Mouse (Mus musculus) limb, embryonic 14.5 days (tissue): ENCODE data around the gene Prss29. TPM values are rescaled to one million over a fixed set of nuclear protein-coding genes. Genes with fewer than 3 reads are reported as not detected.
A peak's percentile ranks its signal among the peaks of the same experiment; 100 is the strongest.

Experiments used
- ATAC-seq: fragments of 200-750 bp; cut with Nextera tagmentation; 2 replicates; pipeline ENCODE4 v1.8.0; 2017; ENCODE audit warnings: low read depth, moderate number of reproducible peaks, moderate TSS enrichment; ENCODE audit not compliant: low FRiP score
- DNase-seq: peaks from one replicate; pipeline ENCODE4 v3.0.0-alpha.2; 2015; ENCODE audit warnings: low spot score
- H3K27ac ChIP-seq: fragments of 300-500 bp; sonication (generic); replicated peaks from 2 replicates; pipeline ENCODE4 v1.5.1; 2014; ENCODE audit warnings: low read depth, mild to moderate bottlenecking, low read length, moderate library complexity, mixed read lengths
- H3K27me3 ChIP-seq: fragments of 300-500 bp; sonication (generic); 2 replicates; pipeline ENCODE4 v1.6.1; 2014; ENCODE audit warnings: low read length, mixed read lengths; ENCODE audit not compliant: control insufficient read depth, insufficient read depth
- H3K36me3 ChIP-seq: fragments of 300-500 bp; sonication (generic); 2 replicates; pipeline ENCODE4 v1.6.1; 2014; ENCODE audit warnings: mild to moderate bottlenecking, low read length, moderate library complexity, mixed read lengths; ENCODE audit not compliant: control insufficient read depth, insufficient read depth
- H3K4me1 ChIP-seq: fragments of 300-500 bp; sonication (generic); 2 replicates; pipeline ENCODE4 v1.6.1; 2014; ENCODE audit warnings: antibody characterized with exemption, low read length, mixed read lengths; ENCODE audit not compliant: control insufficient read depth, insufficient read depth
- H3K4me2 ChIP-seq: fragments of 300-500 bp; sonication (generic); replicated peaks from 2 replicates; pipeline ENCODE4 v1.6.1; 2014; ENCODE audit warnings: low read depth, mild to moderate bottlenecking, low read length, moderate library complexity; ENCODE audit not compliant: severe bottlenecking
- H3K4me3 ChIP-seq: fragments of 300-500 bp; sonication (generic); replicated peaks from 2 replicates; pipeline ENCODE4 v1.5.1; 2014; ENCODE audit warnings: low read length
- H3K9ac ChIP-seq: fragments of 300-500 bp; sonication (generic); 2 replicates; pipeline ENCODE4 v1.6.1; 2014; ENCODE audit warnings: mild to moderate bottlenecking, low read depth, low read length, moderate library complexity; ENCODE audit not compliant: severe bottlenecking
- H3K9me3 ChIP-seq: fragments of 300-500 bp; sonication (generic); 2 replicates; pipeline ENCODE4 v1.6.1; 2016; ENCODE audit warnings: low read length; ENCODE audit not compliant: control insufficient read depth
- POLR2A ChIP-seq: fragments of 200-500 bp; IDR thresholded peaks from 2 replicates; pipeline ENCODE4 v1.8.0; 2012; ENCODE audit warnings: inconsistent platforms, mild to moderate bottlenecking, moderate library complexity, borderline replicate concordance; ENCODE audit not compliant: insufficient read depth, insufficient read length; ENCODE audit errors: extremely low read depth
- WGBS: fragments of 180-500 bp; shearing (Covaris S2); extraction: QIAGEN DNeasy Blood & Tissue Kit; methylation state at CpG from one replicate; pipeline ENCODE4 v1.1.7; 2014; 5-methylcytosine and 5-hydroxymethylcytosine counted together
- polyA plus RNA-seq, 2 experiments: library from polyadenylated mRNA; depleted of rRNA in 1 of 2; stranded (reverse) in 1 of 2; unstranded in 1 of 2; fragments of >200 nt; fragmentation: Nextera tagmentation in 1 of 2; extraction: Ambion mirVana in 1 of 2; gene quantifications; 2 replicates each; pipeline versions ENCODE4 v1.2.1 to v1.2.3; 2012 to 2014

Gene Prss29
- polyA plus RNA-seq, 2 experiments: not detected

DNA sequence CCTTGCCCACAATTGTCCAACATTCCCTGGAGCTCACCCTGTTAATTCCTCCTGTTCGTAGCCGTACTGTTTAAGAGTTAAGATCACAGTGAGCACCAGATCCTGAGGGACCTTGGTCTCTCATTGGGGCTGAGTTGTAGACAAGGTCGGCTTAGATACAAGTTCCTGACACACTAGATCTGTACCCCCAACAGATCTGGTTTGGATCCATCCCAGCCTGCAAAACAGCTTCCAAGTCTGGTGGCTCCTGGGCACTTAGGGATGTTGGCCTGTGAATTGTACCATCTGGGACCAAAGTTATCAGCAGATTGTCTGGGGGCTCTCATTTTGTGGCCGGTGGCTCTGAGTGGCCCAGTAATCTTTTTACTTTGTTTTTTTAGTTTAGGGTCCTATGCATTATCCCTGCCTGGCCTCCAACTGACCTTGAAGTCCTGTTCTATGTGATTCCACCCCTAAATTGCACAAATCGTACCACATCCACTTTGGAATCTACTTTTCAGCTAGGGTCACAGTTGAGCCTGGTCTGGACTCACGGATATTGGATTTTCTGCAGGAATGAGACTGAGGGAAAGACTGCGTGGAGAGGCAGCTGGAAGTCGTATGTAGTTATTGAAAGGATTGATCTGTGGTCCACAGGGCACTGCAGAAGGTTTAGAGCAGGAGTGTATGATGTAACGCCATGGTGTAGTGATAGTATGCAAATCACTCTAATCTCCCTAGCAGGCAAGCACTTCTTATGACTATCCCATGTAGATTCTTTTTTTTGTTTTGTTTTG lies 43.7 kb upstream of the Prss29 start, which contains the start of gene Ube2i:
Ube2i (minus strand) TSS at position 52 of the 776 bp plus-strand sequence.
- H3K4me3 ChIP-seq: peak within 1 kb of the TSS; percentile 99
- no peak for TF ChIP-seq POLR2A
- peak within 1 kb of the TSS; percentile 100 for H3K9ac ChIP-seq
- peaks cover 18% of the 10 kb centered on the region for H3K4me1 ChIP-seq
- no peaks in the 10 kb centered on the region for H3K9me3 ChIP-seq
- no peaks in the 10 kb centered on the region for H3K27me3 ChIP-seq
- peaks cover 15% of the 10 kb centered on the region for H3K36me3 ChIP-seq
- 79% methylated on average over 9 of the region's 9 CpGs for WGBS
- DNase-seq: no peak
- peak within 1 kb of the TSS; percentile 98 for H3K4me2 ChIP-seq
- peak within 1 kb of the TSS; percentile 99 for H3K27ac ChIP-seq
- no peak for ATAC-seq

DNA sequence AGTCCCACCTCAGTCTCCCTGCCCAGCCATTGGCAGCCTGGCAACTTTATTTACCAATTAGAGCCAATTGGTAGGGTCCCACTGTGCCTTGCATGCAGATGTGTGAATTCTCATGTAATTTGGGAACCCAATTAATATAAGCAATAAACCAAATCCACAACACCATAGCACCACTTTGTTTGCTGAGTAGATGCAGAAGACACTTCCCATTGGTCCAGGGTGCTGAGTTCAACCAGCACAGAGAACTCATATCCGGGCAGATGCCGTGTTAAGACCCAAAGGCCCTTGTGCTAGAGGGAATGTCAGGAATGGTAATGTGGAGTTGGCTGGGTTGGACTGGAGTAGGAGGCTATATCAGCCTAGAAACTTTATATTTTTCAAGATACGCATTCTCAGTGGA lies 42.6 kb upstream of the Prss29 start:
- ATAC-seq (no peak), DNase-seq (no peak)
- H3K27me3 ChIP-seq: no peaks in the 10 kb centered on the region
- H3K27ac ChIP-seq: no peak overlapping the region
- no peak overlapping the region for H3K9ac ChIP-seq
- H3K36me3 ChIP-seq: peaks cover 9% of the 10 kb centered on the region; the same call in 1 of the 2 replicates
- peaks cover 16% of the 10 kb centered on the region for H3K4me1 ChIP-seq
- no peak overlapping the region for H3K4me3 ChIP-seq
- no peaks in the 10 kb centered on the region for H3K9me3 ChIP-seq
- H3K4me2 ChIP-seq: no peak overlapping the region
- 93% methylated on average over 3 of the region's 3 CpGs for WGBS
- no peak for TF ChIP-seq POLR2A

DNA sequence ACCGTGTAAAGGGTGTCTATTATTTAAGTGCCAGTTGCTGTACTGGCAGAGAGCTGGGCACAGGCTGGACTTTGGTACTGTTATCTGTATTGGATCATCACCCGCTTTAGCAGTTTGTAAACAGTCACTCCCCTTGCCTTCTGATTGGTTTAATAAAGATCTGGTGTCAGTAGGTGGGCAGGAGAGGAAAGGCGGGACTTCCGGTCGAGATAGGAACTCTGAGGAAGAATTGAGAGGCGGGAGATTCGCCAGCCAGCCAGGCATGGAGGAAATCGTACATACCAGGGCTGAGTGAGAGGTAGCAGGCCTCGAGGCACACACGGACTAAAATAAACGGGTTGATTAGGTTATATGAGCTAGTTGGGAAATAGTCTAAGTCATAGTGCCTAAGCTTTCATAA lies 36.3 kb upstream of the Prss29 start:
- H3K36me3 ChIP-seq: no peaks in the 10 kb centered on the region
- H3K4me1 ChIP-seq: no peaks in the 10 kb centered on the region
- H3K27me3 ChIP-seq: no peaks in the 10 kb centered on the region
- H3K27ac ChIP-seq: no peak overlapping the region
- peak; percentile 28 for DNase-seq
- no peak overlapping the region for H3K4me2 ChIP-seq
- H3K9ac ChIP-seq: no peak overlapping the region
- TF ChIP-seq POLR2A: no peak
- 40% methylated on average over 11 of the region's 11 CpGs for WGBS
- H3K9me3 ChIP-seq: no peaks in the 10 kb centered on the region
- no peak overlapping the region for H3K4me3 ChIP-seq
- ATAC-seq: no peak

DNA sequence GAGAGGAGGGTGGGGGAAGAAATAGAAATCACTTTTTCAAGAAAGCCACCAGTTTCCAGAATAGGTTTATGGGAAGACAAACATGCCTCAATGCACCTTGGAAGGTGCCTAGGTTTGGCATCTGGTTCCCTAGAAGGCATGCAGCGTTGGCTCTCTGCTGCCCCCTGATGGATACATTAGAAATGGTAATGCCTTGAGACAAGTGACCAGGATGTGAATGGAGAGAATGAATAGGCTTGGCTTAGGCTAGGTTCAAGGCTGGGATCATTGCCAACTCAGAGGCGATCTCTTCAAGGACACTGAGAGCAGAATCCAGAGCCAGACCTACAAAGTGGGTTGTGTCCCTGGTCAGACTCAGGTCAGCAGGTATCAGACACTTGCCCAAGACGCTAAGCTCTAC lies 33.4 kb upstream of the Prss29 start:
- Histone ChIP-seq H3K9ac (no peak overlapping the region), H3K27me3 (no peaks in the 10 kb centered on the region), H3K9me3 (no peaks in the 10 kb centered on the region), H3K36me3 (no peaks in the 10 kb centered on the region), H3K4me1 (no peaks in the 10 kb centered on the region), H3K4me2 (no peak overlapping the region), H3K27ac (no peak overlapping the region), H3K4me3 (no peak overlapping the region)
- ATAC-seq: no peak
- peak; percentile 56 for DNase-seq
- no peak for TF ChIP-seq POLR2A
- 30% methylated on average over 3 of the region's 3 CpGs for WGBS

DNA sequence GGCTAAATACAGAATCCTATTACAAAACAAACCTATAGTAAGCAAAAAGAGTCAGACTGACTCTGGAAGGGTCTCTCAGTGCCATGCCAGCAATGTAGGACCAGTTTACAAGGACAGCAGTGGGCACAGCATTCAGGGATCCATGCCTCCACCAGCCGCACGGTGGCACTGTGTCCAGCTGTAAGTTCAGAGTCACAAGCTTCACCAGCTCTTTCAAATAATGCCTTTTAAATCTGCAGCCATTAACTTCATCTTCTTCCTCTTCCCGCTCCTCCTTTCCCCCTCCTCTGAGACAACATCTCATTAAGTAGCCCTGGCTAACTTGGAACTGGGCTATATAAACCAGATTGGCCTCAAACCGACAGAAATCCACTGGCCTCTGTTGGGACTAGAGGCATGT lies 29.6 kb upstream of the Prss29 start:
- Histone ChIP-seq H3K9ac (no peak overlapping the region), H3K36me3 (no peaks in the 10 kb centered on the region), H3K4me2 (no peak overlapping the region), H3K27ac (no peak overlapping the region), H3K4me3 (no peak overlapping the region), H3K4me1 (no peaks in the 10 kb centered on the region), H3K27me3 (no peaks in the 10 kb centered on the region), H3K9me3 (no peaks in the 10 kb centered on the region)
- DNase-seq: peak; percentile 28
- 19% methylated on average over 4 of the region's 4 CpGs for WGBS
- ATAC-seq: no peak
- TF ChIP-seq POLR2A: no peak
